Mouse (Mus musculus): ENCODE results near the gene Lrrc36.

Lrrc36 gene

GRCm38 (mm10) chr8:105468002-105468720 lies 54.8 kb downstream of the Lrrc36 start:
- no peak for DNase-seq

GRCm38 (mm10) chr8:105469041-105469695 lies 55.8 kb downstream of the Lrrc36 start:
- DNase-seq = peak; percentile 63

GRCm38 (mm10) chr8:105469816-105470215 lies 56.4 kb downstream of the Lrrc36 start:
- no peak for DNase-seq

GRCm38 (mm10) chr8:105470262-105470661 lies 56.9 kb downstream of the Lrrc36 start:
- no peak for DNase-seq

GRCm38 (mm10) chr8:105470681-105471313 lies 57.4 kb downstream of the Lrrc36 start:
- DNase-seq = no peak

- DNase-seq = peak; percentile 96
Observed at GRCm38 (mm10) chr8:105471314-105472015, 58.1 kb downstream of the Lrrc36 start, which contains the start of gene Tppp3. Tppp3 (minus strand) TSS chr8:105471526.

GRCm38 (mm10) chr8:105472414-105472932 lies 59.1 kb downstream of the Lrrc36 start:
- no peak for DNase-seq

GRCm38 (mm10) chr8:105472983-105473382 lies 59.6 kb downstream of the Lrrc36 start:
- DNase-seq = no peak

GRCm38 (mm10) chr8:105473816-105474606 lies 60.6 kb downstream of the Lrrc36 start:
- peak; percentile 72 for DNase-seq

- DNase-seq = no peak
Observed at GRCm38 (mm10) chr8:105474680-105475079, 61.3 kb downstream of the Lrrc36 start.

- no peak for DNase-seq
Observed at GRCm38 (mm10) chr8:105475254-105475653, 61.9 kb downstream of the Lrrc36 start.

GRCm38 (mm10) chr8:105475742-105476141 lies 62.4 kb downstream of the Lrrc36 start:
- no peak for DNase-seq

- no peak for DNase-seq
Observed at GRCm38 (mm10) chr8:105476161-105476560, 62.8 kb downstream of the Lrrc36 start.

- DNase-seq = peak; percentile 82
Observed at GRCm38 (mm10) chr8:105476628-105477413, 63.5 kb downstream of the Lrrc36 start.

GRCm38 (mm10) chr8:105477792-105478191 lies 64.4 kb downstream of the Lrrc36 start:
- DNase-seq = no peak

- no peak for DNase-seq
Observed at GRCm38 (mm10) chr8:105481013-105481412, 67.6 kb downstream of the Lrrc36 start.

GRCm38 (mm10) chr8:105481453-105481852 lies 68.1 kb downstream of the Lrrc36 start:
- peak; percentile 59 for DNase-seq

- no peak for DNase-seq
Observed at GRCm38 (mm10) chr8:105482123-105482522, 68.8 kb downstream of the Lrrc36 start.

GRCm38 (mm10) chr8:105483212-105484029 lies 70.0 kb downstream of the Lrrc36 start:
- DNase-seq = peak; percentile 61

- DNase-seq = no peak
Observed at GRCm38 (mm10) chr8:105484030-105484368, 70.6 kb downstream of the Lrrc36 start.
